Mouse (Mus musculus): Measurements from ENCODE around the gene Hcst. TPM values are rescaled to one million over a fixed set of nuclear protein-coding genes. Genes with fewer than 3 reads are reported as not detected.
A peak's percentile ranks its signal among the peaks of the same experiment; 100 is the strongest.

Gene Hcst
- total RNA-seq, 2 experiments from 2014 or later: not detected

DNA sequence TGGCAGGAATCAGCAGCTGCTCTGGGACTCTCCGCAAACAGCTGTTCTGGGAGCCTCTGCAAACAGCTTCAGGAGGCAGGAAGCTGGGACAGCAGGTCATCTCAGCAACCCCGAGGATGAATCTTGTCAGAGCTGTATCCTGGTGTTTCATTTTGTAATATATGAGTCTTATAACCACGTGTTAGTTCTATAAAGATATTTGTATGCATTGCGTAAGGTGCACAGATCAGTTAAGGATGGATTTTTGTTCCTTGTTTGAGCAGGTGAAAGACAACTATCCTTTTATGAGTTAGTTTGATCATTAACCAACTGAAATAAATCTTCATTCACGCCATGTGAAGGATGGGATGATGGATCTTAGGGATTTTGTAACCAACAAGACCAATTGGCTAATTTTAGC is 39.6 kb downstream of the Hcst start:
- DNase-seq (ENCODE audit: low spot score): no peak

DNA sequence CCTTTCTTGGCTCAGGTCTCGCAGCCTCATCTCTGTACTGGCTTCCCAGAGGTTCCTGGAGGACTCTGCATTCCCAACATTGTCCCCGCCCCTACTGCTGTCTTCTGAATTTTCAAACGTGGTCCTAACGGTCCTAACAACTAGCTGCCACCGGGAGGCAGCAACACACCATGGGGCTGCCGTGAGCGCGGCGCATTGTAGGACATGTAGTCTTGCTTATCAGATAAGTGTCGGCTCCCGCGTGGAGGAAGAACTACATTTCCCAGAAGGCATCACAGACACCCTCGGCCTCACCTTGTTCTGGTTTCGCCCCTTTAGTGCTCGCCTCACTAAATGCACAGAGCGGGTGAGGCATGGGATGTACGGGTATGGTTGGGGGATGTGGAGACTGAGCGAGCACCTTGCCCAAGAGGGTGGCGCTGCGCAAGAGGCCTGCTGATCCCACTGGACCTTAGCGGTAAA is 46.1 kb downstream of the Hcst start:
- DNase-seq (ENCODE audit: low spot score): peak; percentile 94

Other genes with a start within 250 kb of the Hcst start
- 100 to 1,000 TPM; 938 to 989 TPM for gene Cox7a1, start 235.7 kb downstream of the Hcst start, total RNA-seq (2021)
- gene Capns1, start 221.0 kb downstream of the Hcst start, total RNA-seq (2021): 100 to 1,000 TPM; 198 to 205 TPM
- gene Polr2i, start 187.9 kb downstream of the Hcst start, total RNA-seq (2021): 10 to 100 TPM; 57.1 to 57.7 TPM
- 10 to 100 TPM; 29.6 to 31.9 TPM for gene Tbcb, start 187.6 kb downstream of the Hcst start, total RNA-seq (2021)
- not detected for gene Ovol3, start 184.1 kb downstream of the Hcst start, total RNA-seq (2021)
- not detected for gene Thap8, start 139.8 kb downstream of the Hcst start, total RNA-seq (2021)
- 1 to 10 TPM; 2.0 to 2.2 TPM for gene Wdr62, start 139.4 kb downstream of the Hcst start, total RNA-seq (2021)
- gene Clip3, start 128.1 kb downstream of the Hcst start, total RNA-seq (2021): 1 to 10 TPM; 3.2 to 4.3 TPM
- gene Alkbh6, start 111.1 kb downstream of the Hcst start, total RNA-seq (2021): 10 to 100 TPM; 20.6 to 24.6 TPM
- 1 to 10 TPM; 2.0 to 2.1 TPM for gene Syne4, start 105.0 kb downstream of the Hcst start, total RNA-seq (2021)
- gene E130208F15Rik, start 98.1 kb downstream of the Hcst start, total RNA-seq (2021): under 1 TPM; 0.59 TPM
- 1 to 10 TPM; 6.5 to 7.6 TPM for gene Sdhaf1, start 96.0 kb downstream of the Hcst start, total RNA-seq (2021)
- gene Lrfn3, start 57.1 kb downstream of the Hcst start, total RNA-seq (2021): 1 to 10 TPM; 4.7 to 5.3 TPM
- 1 to 10 TPM; 3.3 to 6.3 TPM for gene Tyrobp, start 6.1 kb downstream of the Hcst start, total RNA-seq (2021)
- under 1 TPM in 1 of 2 experiments, not detected in 1; 0.11 TPM for gene Nfkbid, start 1.9 kb upstream of the Hcst start, total RNA-seq (2021)
- gene Aplp1, start 25.7 kb upstream of the Hcst start, total RNA-seq (2021): 1 to 10 TPM in 1 of 2 experiments, under 1 TPM in 1; 0.82 to 1.4 TPM
- not detected for gene Kirrel2, start 37.8 kb upstream of the Hcst start, total RNA-seq (2021)
- gene Nphs1, start 38.5 kb upstream of the Hcst start, total RNA-seq (2021): not detected
- gene Prodh2, start 73.8 kb upstream of the Hcst start, total RNA-seq (2021): not detected
- under 1 TPM; 0.27 to 0.47 TPM for gene Arhgap33, start 115.2 kb upstream of the Hcst start, total RNA-seq (2021)
- 1,000 to 10,000 TPM; 1,641 to 2,096 TPM for gene Hspb6, start 132.3 kb upstream of the Hcst start, total RNA-seq (2021)
- 1 to 10 TPM; 5.1 to 8.0 TPM for gene Proser3, start 132.4 kb upstream of the Hcst start, total RNA-seq (2021)
- gene Lin37, start 140.0 kb upstream of the Hcst start, total RNA-seq (2021): 1 to 10 TPM; 8.7 to 9.0 TPM
- gene U2af1l4, start 143.4 kb upstream of the Hcst start, total RNA-seq (2021): 10 to 100 TPM; 50.9 to 53.6 TPM
- 1 to 10 TPM; 1.0 to 1.3 TPM for gene Gm49396, start 143.5 kb upstream of the Hcst start, total RNA-seq (2021)
- gene Psenen, start 143.8 kb upstream of the Hcst start, total RNA-seq (2021): 100 to 1,000 TPM; 122 to 132 TPM
- gene Igflr1, start 145.6 kb upstream of the Hcst start, total RNA-seq (2021): 1 to 10 TPM in 1 of 2 experiments, under 1 TPM in 1; 0.82 to 1.4 TPM
- 10 to 100 TPM; 12.5 to 12.9 TPM for gene Kmt2b, start 168.9 kb upstream of the Hcst start, total RNA-seq (2021)
- gene Zbtb32, start 179.1 kb upstream of the Hcst start, total RNA-seq (2021): not detected
- not detected for gene Upk1a, start 193.0 kb upstream of the Hcst start, total RNA-seq (2021)
- gene Cox6b1, start 206.3 kb upstream of the Hcst start, total RNA-seq (2021): 1,000 to 10,000 TPM; 2,016 to 2,070 TPM
- not detected for gene Etv2, start 216.0 kb upstream of the Hcst start, total RNA-seq (2021)
- 10 to 100 TPM; 37.6 to 40.7 TPM for gene Rbm42, start 230.5 kb upstream of the Hcst start, total RNA-seq (2021)
- 1 to 10 TPM; 2.6 to 3.8 TPM for gene Haus5, start 245.1 kb upstream of the Hcst start, total RNA-seq (2021)